Mouse (Mus musculus) lung, adult 10 weeks (tissue): ENCODE measurements around the gene Ckap2. TPM values are rescaled to one million over a fixed set of nuclear protein-coding genes. Genes with fewer than 3 reads are reported as not detected.

Experiments
- polyA plus RNA-seq: library from polyadenylated mRNA; stranded (reverse); fragments of 350-450 nt; fragmentation: Illumina TruSeq; extraction: RNeasy Lipid Tissue Mini Kit (QIAGEN cat#74804); gene quantifications from one replicate; pipeline ENCODE4 v1.2.3, GENCODE M21; 2014; ENCODE audit warnings: low read depth, low replicate concordance; ENCODE audit not compliant: insufficient read depth

Ckap2 gene
- 0.74 TPM for polyA plus RNA-seq

GRCm38 (mm10) chr8:22185431-22186397 lies at the start of gene Ckap2:
Gene Ckap2, minus strand, starts transcription at chr8:22185819.

GRCm38 (mm10) chr8:22227061-22227877 lies 41.6 kb upstream of the Ckap2 start, which contains the start of gene Thsd1:
Gene Thsd1, plus strand, starts transcription at chr8:22227313.

GRCm38 (mm10) chr8:22192660-22193431 lies 7.2 kb upstream of the Ckap2 start, which contains the start of gene Vps36:
Gene Vps36, plus strand, starts transcription at chr8:22192809.

GRCm38 (mm10) chr8:22166080-22166603 lies 19.5 kb downstream of the Ckap2 start, which contains the start of gene Nek3:
Gene Nek3, minus strand, starts transcription at chr8:22166435.

GRCm38 (mm10) chr8:22124220-22125152 lies 61.1 kb downstream of the Ckap2 start, which contains the start of gene Nek5:
Gene Nek5, minus strand, starts transcription at chr8:22125053.

Other genes starting within 250 kb of the Ckap2 start
- gene Defb35, start 247.5 kb downstream of the Ckap2 start, polyA plus RNA-seq: not detected
- not detected for gene Defb13, start 239.1 kb downstream of the Ckap2 start, polyA plus RNA-seq
- gene Fam90a1a, start 227.1 kb downstream of the Ckap2 start, polyA plus RNA-seq: not detected
- gene Ccdc70, start 216.0 kb downstream of the Ckap2 start, polyA plus RNA-seq: not detected
- 7.2 TPM for gene Atp7b, start 125.5 kb downstream of the Ckap2 start, polyA plus RNA-seq
- 5.5 TPM for gene Alg11, start 125.1 kb downstream of the Ckap2 start, polyA plus RNA-seq
- 7.0 TPM for gene Nek5, start 60.8 kb downstream of the Ckap2 start, polyA plus RNA-seq
- gene Nek3, start 19.4 kb downstream of the Ckap2 start, polyA plus RNA-seq: 1.9 TPM
- 21.4 TPM for gene Vps36, start 7.0 kb upstream of the Ckap2 start, polyA plus RNA-seq
- gene Thsd1, start 41.5 kb upstream of the Ckap2 start, polyA plus RNA-seq: 10.5 TPM
- not detected for gene Tpte, start 97.6 kb upstream of the Ckap2 start, polyA plus RNA-seq
- 4.9 TPM for gene Slc25a15, start 212.8 kb upstream of the Ckap2 start, polyA plus RNA-seq
- 15.2 TPM for gene Mrps31, start 225.5 kb upstream of the Ckap2 start, polyA plus RNA-seq